In the genomic region with DNA sequence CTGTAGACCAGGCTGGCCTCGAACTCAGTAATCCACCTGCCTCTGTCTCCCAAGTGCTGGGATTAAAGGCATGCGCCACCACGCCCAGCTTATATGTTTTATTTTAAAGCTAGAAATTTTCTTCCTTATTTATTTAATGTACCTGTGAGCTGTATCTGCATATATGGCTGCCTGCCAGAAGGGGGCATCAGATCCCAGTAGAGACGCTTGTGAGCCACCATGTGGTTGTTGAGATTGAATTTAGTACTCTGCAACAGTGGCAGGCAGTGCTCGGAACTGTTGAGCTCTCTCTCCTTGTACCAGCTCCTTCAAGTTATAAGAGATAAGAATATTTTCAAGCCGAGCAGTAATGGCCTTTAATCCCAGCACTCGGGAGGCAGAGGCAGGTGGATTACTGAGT, we compare ENCODE assay signal across 9 mouse cellular contexts. TPM values are rescaled to one million over a fixed set of nuclear protein-coding genes. Genes with fewer than 3 reads are reported as not detected.
DNase-seq lines count a peak whose midpoint lies in the region; ATAC-seq lines count a peak whose summit lies in the region.
"Had no signal": no experiment of that assay in that cellular context is flagged by ENCODE, and none has a peak within 500 bp of the region (broad histone marks: within the 10 kb centered on the region; RNA-seq: fewer than 3 reads in every experiment).

No protein-coding gene starts in this region.

- H3K27me3 ChIP-seq in neural tube, embryonic 15.5 days (replicated peaks) = no peaks in the 10 kb centered on the region
- H3K27me3 ChIP-seq: neural tube, embryonic 13.5 days had no signal

- no peak overlapping the region for H3K4me3 ChIP-seq in neural tube, embryonic 15.5 days (replicated peaks)
- H3K4me3 ChIP-seq: neural tube, embryonic 13.5 days had no signal

- no peaks in the 10 kb centered on the region for H3K4me1 ChIP-seq in neural tube, embryonic 15.5 days
- H3K4me1 ChIP-seq: neural tube, embryonic 13.5 days had no signal

- peak; percentile 64 to 67 for DNase-seq in cerebellum, postnatal 10 days
- no peak for DNase-seq in cerebellum, adult 9-11 months
- DNase-seq in right cerebral cortex, postnatal 14 days = peak; percentile 48
- DNase-seq in right cerebral cortex, adult 18-20 months = no peak
- peak; percentile 46 for DNase-seq in thymus, postnatal 0 days (ENCODE audit: low spot score)
- no peak for DNase-seq in adrenal gland, adult 18-20 months (ENCODE audit: low spot score in 2 of 2)

- H3K9me3 ChIP-seq in neural tube, embryonic 15.5 days (replicated peaks) = 0 out of 2 replicates have a peak, but pooled peaks cover 3% of the 10 kb centered on the region
- H3K9me3 ChIP-seq: neural tube, embryonic 13.5 days had no signal

- H3K27ac ChIP-seq in neural tube, embryonic 15.5 days (replicated peaks) = no peak overlapping the region
- H3K27ac ChIP-seq: neural tube, embryonic 13.5 days had no signal

- H3K4me2 ChIP-seq in neural tube, embryonic 15.5 days = no peak overlapping the region
- H3K4me2 ChIP-seq: neural tube, embryonic 13.5 days had no signal

- H3K9ac ChIP-seq in neural tube, embryonic 15.5 days (replicated peaks) = no peak overlapping the region
- H3K9ac ChIP-seq: neural tube, embryonic 13.5 days had no signal

- peaks cover 67% of the 10 kb centered on the region for H3K36me3 ChIP-seq in neural tube, embryonic 15.5 days

- ATAC-seq in inflammation-experienced regulatory T-cells, adult 6 months = peak; percentile 41
- no peak for ATAC-seq in neural tube, embryonic 15.5 days (ENCODE audit: low FRiP score)

- WGBS in neural tube, embryonic 15.5 days = 80% methylated on average over 7 of the region's 7 CpGs

RNA-seq across cellular contexts. Expression of a gene that starts 20.6 kb away (rescaled TPM):
- 10 to 100 TPM; 62.5 to 80.3 (median 72.6) TPM for polyA plus RNA-seq in inflammation-experienced regulatory T-cells, adult 6 months (2017; shearing (Covaris generic))
- 92.2 and 93.4 TPM in 2 replicates for polyA plus RNA-seq in thymus, postnatal 0 days (2015; fragmentation: Nextera tagmentation; extraction: Ambion mirVana)
- 100 to 1,000 TPM in 1 of 2 experiments, 10 to 100 TPM in 1; 59.9 to 106 TPM for total RNA-seq in adrenal gland, adult 18-20 months (2021)
- polyA plus RNA-seq in neural tube, embryonic 15.5 days (2015; fragmentation: Nextera tagmentation; extraction: Ambion mirVana) = 17.9 and 29.2 TPM in 2 replicates

RNA-seq across cellular contexts. Expression of a gene that starts 21.8 kb away (rescaled TPM):
- polyA plus RNA-seq in inflammation-experienced regulatory T-cells, adult 6 months (2017; shearing (Covaris generic)) = 10 to 100 TPM; 46.3 to 55.0 (median 50.4) TPM
- 43.0 and 51.4 TPM in 2 replicates for polyA plus RNA-seq in thymus, postnatal 0 days (2015; fragmentation: Nextera tagmentation; extraction: Ambion mirVana)
- 10 to 100 TPM; 42.0 to 44.7 TPM for total RNA-seq in adrenal gland, adult 18-20 months (2021)
- 124 and 140 TPM in 2 replicates for polyA plus RNA-seq in neural tube, embryonic 15.5 days (2015; fragmentation: Nextera tagmentation; extraction: Ambion mirVana)

Comparison
In these comparisons a context has a peak if more than half of its experiments do, and no peak if none do; other contexts are left out.
1. DNase-seq: peak in cerebellum, postnatal 10 days (2 of 2), right cerebral cortex, postnatal 14 days (single experiment) and thymus, postnatal 0 days (single experiment); none in cerebellum, adult 9-11 months (single experiment), right cerebral cortex, adult 18-20 months (single experiment) and adrenal gland, adult 18-20 months (0 of 2).